Mouse (Mus musculus) kidney, adult 2 months (tissue): ENCODE measurements around the gene Kazald1.

ENCODE experiments used
- CTCF ChIP-seq: fragments of 200-500 bp; conservative IDR thresholded peaks from 2 replicates; pipeline ENCODE4 v1.5.1; 2011; ENCODE audit warnings: low read depth, mild to moderate bottlenecking, control low read depth, low read length, moderate library complexity, mixed read lengths; ENCODE audit not compliant: insufficient read depth, insufficient read length
- POLR2A ChIP-seq: fragments of 200-500 bp; IDR thresholded peaks from one replicate; pipeline ENCODE4 v1.6.1; 2011; ENCODE audit warnings: low read depth, low read length, control low read depth

DNA sequence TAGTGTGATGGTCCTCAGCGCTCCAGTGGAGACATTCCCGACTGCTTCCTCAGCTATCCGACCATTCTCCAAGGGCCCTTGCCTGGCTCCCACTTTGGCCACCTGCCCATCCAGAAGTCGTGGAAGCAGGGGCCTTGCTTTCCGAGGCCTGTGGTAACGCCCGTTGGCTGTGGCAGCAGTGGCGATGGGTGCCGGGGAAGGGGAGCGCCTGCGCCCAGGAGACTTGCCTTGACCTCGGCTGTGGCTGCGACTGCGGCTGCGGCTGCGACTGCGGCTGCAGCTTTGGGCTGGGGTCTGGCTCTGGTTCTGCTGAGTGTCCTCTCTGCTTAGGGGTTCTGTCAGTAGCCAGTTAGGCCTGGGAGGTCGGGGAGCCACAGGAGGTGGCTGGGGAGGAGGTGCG, 46.3 kb upstream of the Kazald1 start:
- TF ChIP-seq CTCF (no peak), POLR2A (no peak)
